Mouse (Mus musculus): Measurements from ENCODE around the gene Dek. TPM values are rescaled to one million over a fixed set of nuclear protein-coding genes. Genes with fewer than 3 reads are reported as not detected.
A peak's percentile ranks its signal among the peaks of the same experiment; 100 is the strongest.

The Dek gene
- total RNA-seq, 1 experiment from 2014 or later: 501 TPM

GRCm38 (mm10) chr13:47121333-47121889 is 15.4 kb upstream of the Dek start:
- ATAC-seq (replicated peaks in 1 of 2; ENCODE audit: insufficient read depth in 1 of 2, low FRiP score in 2 of 2, low TSS enrichment in 1 of 2, low read depth in 1 of 2, poor library complexity in 2 of 2, severe bottlenecking in 2 of 2): no peak

- no peak for ATAC-seq (replicated peaks in 1 of 2; ENCODE audit: insufficient read depth in 1 of 2, low FRiP score in 2 of 2, low TSS enrichment in 1 of 2, low read depth in 1 of 2, poor library complexity in 2 of 2, severe bottlenecking in 2 of 2)
These were observed 10.0 kb upstream of the Dek start for GRCm38 (mm10) chr13:47116000-47116399.

DNA sequence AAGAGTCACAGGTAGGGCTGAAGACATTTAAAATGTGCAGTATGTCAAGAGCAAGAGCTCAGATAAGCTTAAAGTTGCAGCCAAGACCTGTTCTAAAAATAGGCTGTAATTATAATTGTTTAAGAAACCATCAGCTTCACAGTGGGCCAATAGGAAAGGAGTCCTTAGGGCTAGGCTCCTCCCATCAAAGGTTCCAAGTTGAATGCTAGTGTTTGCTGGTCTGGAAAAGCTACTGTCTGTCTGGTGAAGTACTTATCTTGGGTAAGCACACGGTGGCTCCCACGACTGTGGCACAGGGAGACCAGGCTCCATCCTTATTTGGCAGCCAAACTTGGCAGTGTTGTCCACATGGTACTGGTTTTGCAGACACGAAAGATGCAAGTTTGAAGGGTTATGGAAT is 6.9 kb upstream of the Dek start:
- ATAC-seq (replicated peaks in 1 of 2; ENCODE audit: insufficient read depth in 1 of 2, low FRiP score in 2 of 2, low TSS enrichment in 1 of 2, low read depth in 1 of 2, poor library complexity in 2 of 2, severe bottlenecking in 2 of 2): peak in 1 of 2 experiments; percentile 33; a peak in 2 of 4 replicates

GRCm38 (mm10) chr13:47112056-47112455 is 6.1 kb upstream of the Dek start:
- ATAC-seq (replicated peaks in 1 of 2; ENCODE audit: insufficient read depth in 1 of 2, low FRiP score in 2 of 2, low TSS enrichment in 1 of 2, low read depth in 1 of 2, poor library complexity in 2 of 2, severe bottlenecking in 2 of 2): no peak

GRCm38 (mm10) chr13:47111185-47111584 is 5.2 kb upstream of the Dek start:
- ATAC-seq (replicated peaks in 1 of 2; ENCODE audit: insufficient read depth in 1 of 2, low FRiP score in 2 of 2, low TSS enrichment in 1 of 2, low read depth in 1 of 2, poor library complexity in 2 of 2, severe bottlenecking in 2 of 2): no peak

DNA sequence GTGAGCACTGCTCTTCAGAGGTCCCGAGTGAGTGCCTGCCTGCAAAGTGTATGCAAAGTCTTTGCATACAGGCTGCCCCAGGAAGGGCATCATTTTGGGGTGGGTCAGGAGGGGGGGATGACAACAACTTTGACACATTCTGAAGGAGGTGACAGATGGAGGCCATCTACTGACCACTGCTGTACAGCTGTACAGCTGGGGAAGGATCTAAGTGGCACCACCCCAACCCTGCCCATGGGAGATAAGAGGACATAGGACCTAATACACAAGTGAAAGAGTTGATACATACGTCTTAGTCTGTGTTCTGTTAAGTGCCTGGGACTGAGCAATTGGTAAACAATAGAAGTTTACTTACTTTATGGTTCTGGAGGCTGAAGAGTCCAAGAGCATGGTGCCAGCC is 3.2 kb upstream of the Dek start:
- no peak for ATAC-seq (replicated peaks in 1 of 2; ENCODE audit: insufficient read depth in 1 of 2, low FRiP score in 2 of 2, low TSS enrichment in 1 of 2, low read depth in 1 of 2, poor library complexity in 2 of 2, severe bottlenecking in 2 of 2)

- peak; percentile 19 to 27; a peak in 2 of 4 replicates for ATAC-seq (replicated peaks in 1 of 2; ENCODE audit: insufficient read depth in 1 of 2, low FRiP score in 2 of 2, low TSS enrichment in 1 of 2, low read depth in 1 of 2, poor library complexity in 2 of 2, severe bottlenecking in 2 of 2)
These were observed 533 bp upstream of the Dek start for GRCm38 (mm10) chr13:47106580-47106888.

DNA sequence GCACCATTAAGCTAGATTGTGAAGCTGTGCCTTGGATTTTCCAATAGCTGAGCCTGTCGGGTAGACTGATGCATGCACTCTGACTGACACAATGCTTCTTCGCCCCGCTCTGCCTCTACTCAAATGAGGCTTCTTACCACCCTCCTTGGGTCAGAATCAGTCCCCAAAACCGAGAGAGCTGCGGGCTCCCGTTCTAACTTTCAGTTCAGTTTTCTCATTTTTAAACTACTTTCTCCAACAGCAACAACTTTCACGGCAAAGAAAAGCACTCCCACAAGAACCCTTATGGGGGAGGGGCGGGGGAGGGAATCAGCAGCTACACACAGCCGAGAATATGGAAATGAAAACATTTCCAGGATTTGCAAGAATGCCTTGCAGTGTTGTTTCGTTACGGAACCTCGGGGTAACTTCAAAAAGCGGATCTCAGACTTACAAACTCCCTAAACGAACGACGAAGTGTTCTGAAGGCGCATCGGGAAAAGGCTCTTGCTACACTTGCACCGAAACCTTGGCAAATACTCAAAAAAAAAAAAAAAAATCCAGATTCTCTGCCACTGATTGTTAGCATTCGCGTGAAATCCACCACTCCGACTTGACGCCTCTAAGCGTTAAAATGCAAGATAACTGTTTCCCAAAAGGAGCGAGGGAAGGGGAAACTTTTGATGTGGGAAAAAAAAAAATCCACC is 1.0 kb downstream of the Dek start:
- ATAC-seq (replicated peaks in 1 of 2; ENCODE audit: insufficient read depth in 1 of 2, low FRiP score in 2 of 2, low TSS enrichment in 1 of 2, low read depth in 1 of 2, poor library complexity in 2 of 2, severe bottlenecking in 2 of 2): no peak; a peak in 1 of 4 replicates

- no peak for ATAC-seq (replicated peaks in 1 of 2; ENCODE audit: insufficient read depth in 1 of 2, low FRiP score in 2 of 2, low TSS enrichment in 1 of 2, low read depth in 1 of 2, poor library complexity in 2 of 2, severe bottlenecking in 2 of 2)
These were observed 1.9 kb downstream of the Dek start for GRCm38 (mm10) chr13:47104146-47104545.

- ATAC-seq (replicated peaks in 1 of 2; ENCODE audit: insufficient read depth in 1 of 2, low FRiP score in 2 of 2, low TSS enrichment in 1 of 2, low read depth in 1 of 2, poor library complexity in 2 of 2, severe bottlenecking in 2 of 2): no peak
These were observed 5.4 kb downstream of the Dek start for GRCm38 (mm10) chr13:47100587-47100986.

DNA sequence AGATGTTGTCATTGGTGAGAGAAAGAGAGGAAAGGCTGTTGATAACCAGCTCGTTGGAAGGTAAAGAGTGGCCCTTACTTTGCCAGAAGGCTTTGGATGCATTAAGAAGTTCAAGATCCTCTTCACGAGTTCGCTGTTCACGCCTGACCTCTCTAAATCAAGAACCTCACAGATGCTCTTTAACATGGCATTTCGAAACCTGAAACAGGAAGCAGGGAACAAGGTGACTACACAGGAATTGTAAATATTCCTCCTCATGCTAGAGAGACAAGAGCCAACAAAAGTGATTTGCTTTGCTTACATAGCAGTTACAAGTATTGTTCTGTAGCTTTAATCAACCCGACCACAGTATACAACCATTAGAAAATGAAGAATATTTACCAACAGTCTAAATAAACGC is 6.7 kb downstream of the Dek start:
- ATAC-seq (replicated peaks in 1 of 2; ENCODE audit: insufficient read depth in 1 of 2, low FRiP score in 2 of 2, low TSS enrichment in 1 of 2, low read depth in 1 of 2, poor library complexity in 2 of 2, severe bottlenecking in 2 of 2): no peak

DNA sequence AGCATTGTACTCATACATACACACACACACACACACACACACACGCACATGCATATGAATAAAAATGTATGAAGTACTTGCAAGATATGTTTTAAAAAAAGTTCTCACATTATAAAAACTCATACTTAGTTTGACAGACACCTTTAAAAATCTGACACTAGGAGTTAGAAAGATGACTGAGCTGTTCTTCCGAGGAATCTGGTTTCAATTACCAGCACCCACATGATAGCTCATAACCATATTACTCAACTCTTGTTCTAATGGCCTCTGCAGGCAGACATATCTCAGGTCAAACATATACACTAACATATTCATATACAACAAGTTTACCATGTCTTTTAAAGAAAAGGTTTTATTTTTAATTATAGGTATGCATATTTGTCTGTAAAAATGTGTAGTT is 9.4 kb downstream of the Dek start:
- ATAC-seq (replicated peaks in 1 of 2; ENCODE audit: insufficient read depth in 1 of 2, low FRiP score in 2 of 2, low TSS enrichment in 1 of 2, low read depth in 1 of 2, poor library complexity in 2 of 2, severe bottlenecking in 2 of 2): no peak

- ATAC-seq (replicated peaks in 1 of 2; ENCODE audit: insufficient read depth in 1 of 2, low FRiP score in 2 of 2, low TSS enrichment in 1 of 2, low read depth in 1 of 2, poor library complexity in 2 of 2, severe bottlenecking in 2 of 2): no peak
These were observed 12.2 kb downstream of the Dek start for GRCm38 (mm10) chr13:47093791-47094190.

DNA sequence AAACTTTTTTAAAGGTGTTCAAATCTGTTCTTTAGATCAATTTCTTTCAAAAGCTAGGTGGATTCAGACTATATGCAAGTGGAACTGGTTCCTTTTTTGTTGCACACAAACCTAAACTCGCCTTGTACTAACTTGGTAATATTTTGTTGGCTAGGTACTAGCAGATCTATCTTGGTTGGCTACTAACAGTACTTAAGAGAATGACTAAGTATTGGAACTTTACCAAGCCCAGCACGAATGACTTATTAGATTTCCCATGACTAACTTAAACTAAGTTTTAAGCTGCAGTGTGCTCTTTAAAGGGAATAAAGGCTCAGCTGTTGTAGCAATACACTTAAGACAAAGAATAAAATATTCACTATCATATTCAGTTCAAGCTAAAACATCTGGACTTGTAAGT is 16.7 kb downstream of the Dek start:
- no peak for ATAC-seq (replicated peaks in 1 of 2; ENCODE audit: insufficient read depth in 1 of 2, low FRiP score in 2 of 2, low TSS enrichment in 1 of 2, low read depth in 1 of 2, poor library complexity in 2 of 2, severe bottlenecking in 2 of 2)

GRCm38 (mm10) chr13:47088433-47088832 is 17.6 kb downstream of the Dek start:
- no peak for ATAC-seq (replicated peaks in 1 of 2; ENCODE audit: insufficient read depth in 1 of 2, low FRiP score in 2 of 2, low TSS enrichment in 1 of 2, low read depth in 1 of 2, poor library complexity in 2 of 2, severe bottlenecking in 2 of 2)

- ATAC-seq (replicated peaks in 1 of 2; ENCODE audit: insufficient read depth in 1 of 2, low FRiP score in 2 of 2, low TSS enrichment in 1 of 2, low read depth in 1 of 2, poor library complexity in 2 of 2, severe bottlenecking in 2 of 2): no peak
These were observed 25.0 kb downstream of the Dek start for GRCm38 (mm10) chr13:47080905-47081505.

DNA sequence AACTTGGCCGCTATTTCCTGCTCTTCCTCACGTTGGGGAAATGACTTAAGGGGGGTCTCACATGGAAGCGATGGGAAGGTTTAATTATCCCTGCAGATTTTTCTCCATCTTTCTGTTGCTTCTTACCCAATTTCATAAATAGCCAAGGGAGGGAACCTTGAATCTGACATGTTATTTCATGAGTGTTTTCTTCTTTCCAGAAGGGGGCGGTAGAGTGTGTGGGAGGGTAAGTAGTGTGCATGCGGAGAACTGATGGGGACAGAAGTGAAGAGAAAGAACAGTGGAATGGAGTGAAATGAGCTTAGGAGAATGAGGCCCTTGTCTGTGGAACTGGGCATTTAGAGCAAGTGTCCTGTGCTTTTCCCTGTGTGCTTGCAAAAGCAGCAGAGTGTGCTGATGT is 27.2 kb downstream of the Dek start:
- no peak for ATAC-seq (replicated peaks in 1 of 2; ENCODE audit: insufficient read depth in 1 of 2, low FRiP score in 2 of 2, low TSS enrichment in 1 of 2, low read depth in 1 of 2, poor library complexity in 2 of 2, severe bottlenecking in 2 of 2)

- ATAC-seq (replicated peaks in 1 of 2; ENCODE audit: insufficient read depth in 1 of 2, low FRiP score in 2 of 2, low TSS enrichment in 1 of 2, low read depth in 1 of 2, poor library complexity in 2 of 2, severe bottlenecking in 2 of 2): no peak
These were observed 28.6 kb downstream of the Dek start for GRCm38 (mm10) chr13:47077367-47077766.

DNA sequence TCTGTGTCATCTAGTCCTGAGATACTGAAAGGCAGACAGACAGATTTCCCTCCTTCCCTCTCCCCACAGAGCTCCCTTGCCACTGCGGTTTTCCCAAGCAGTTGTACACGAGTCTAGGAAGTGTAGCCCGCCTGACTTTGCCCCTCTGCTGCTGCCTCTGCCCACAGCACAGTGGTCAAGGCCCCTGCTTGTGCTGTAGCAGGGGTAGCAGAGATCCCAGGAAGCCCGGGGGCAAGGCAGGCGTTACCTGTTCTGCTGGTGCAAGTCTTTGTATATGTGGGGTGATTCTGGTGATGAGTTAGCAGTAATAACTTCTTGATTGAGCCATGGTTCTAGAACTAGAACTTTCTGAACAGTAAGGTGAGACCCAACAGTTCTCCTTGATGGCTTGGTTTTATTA is 29.8 kb downstream of the Dek start:
- no peak for ATAC-seq (replicated peaks in 1 of 2; ENCODE audit: insufficient read depth in 1 of 2, low FRiP score in 2 of 2, low TSS enrichment in 1 of 2, low read depth in 1 of 2, poor library complexity in 2 of 2, severe bottlenecking in 2 of 2)
